Mouse (Mus musculus): ENCODE results near the gene Cacng5. TPM values are rescaled to one million over a fixed set of nuclear protein-coding genes. Genes with fewer than 3 reads are reported as not detected.

The Cacng5 gene
- polyA plus RNA-seq, 1 experiment from 2014 or later, result 0.70 TPM

DNA sequence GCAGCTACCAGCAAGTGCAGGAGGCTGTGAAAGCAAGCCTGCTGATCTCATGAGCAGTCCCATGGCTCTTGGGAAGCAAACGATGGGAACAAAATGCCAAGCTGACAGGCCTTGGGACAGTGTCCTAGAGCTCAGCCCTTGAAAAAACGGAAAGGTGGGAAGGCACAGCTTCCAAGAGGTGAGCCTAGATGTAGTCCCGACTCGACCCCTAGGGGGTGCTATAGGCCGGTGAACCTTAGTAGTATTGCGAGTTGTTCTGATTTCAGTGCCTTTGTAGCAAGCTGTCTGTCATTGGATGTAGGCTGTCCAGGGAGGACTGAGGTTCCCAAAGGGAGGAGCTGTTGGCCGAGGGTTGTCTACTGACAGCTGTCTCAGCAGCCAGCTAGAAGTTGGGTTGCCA is 49.7 kb downstream of the Cacng5 start:
- H3K9me3 ChIP-seq (ENCODE audit: control insufficient read depth, low read length), result no peaks in the 10 kb centered on the region
- no peaks in the 10 kb centered on the region for H3K27me3 ChIP-seq (replicated peaks; ENCODE audit: control insufficient read depth, insufficient read depth, low read length)
- H3K4me2 ChIP-seq, result no peak overlapping the region
- H3K9ac ChIP-seq (ENCODE audit: low read depth, low read length), result no peak overlapping the region
- DNase-seq (ENCODE audit: low spot score) (peak; percentile 59), ATAC-seq (replicated peaks; ENCODE audit: low FRiP score) (no peak)
- WGBS, result 17% methylated on average over 7 of the region's 7 CpGs
- H3K27ac ChIP-seq (ENCODE audit: low read depth, low read length), result no peak overlapping the region
- no peaks in the 10 kb centered on the region for H3K4me1 ChIP-seq (replicated peaks; ENCODE audit: control insufficient read depth, insufficient read depth, low read length)
- H3K36me3 ChIP-seq (ENCODE audit: control insufficient read depth, insufficient read depth, low read length), result no peaks in the 10 kb centered on the region
- H3K4me3 ChIP-seq (ENCODE audit: low read depth, low read length), result no peak overlapping the region

DNA sequence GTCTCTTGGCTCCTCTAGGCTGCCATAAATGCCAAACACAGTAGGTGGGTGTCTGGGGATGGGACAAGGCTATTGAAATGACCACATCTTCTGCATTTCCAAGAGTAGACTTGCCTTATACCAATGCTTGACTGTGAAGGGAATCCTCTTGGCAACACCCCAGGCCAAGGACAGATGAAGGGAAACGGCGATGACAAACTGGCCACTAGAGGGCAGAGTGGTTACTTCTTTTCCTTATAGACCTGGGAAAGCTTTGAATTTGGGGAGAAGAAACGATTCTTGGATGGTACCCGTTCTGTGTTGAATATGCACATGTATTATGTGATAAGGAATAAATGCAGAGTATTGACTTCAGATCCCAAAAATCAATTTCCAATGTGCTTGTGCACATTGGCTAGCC is 50.8 kb downstream of the Cacng5 start:
- WGBS, result 10% methylated on average over 4 of the region's 4 CpGs

GRCm38 (mm10) chr11:107861738-107862137 is 53.1 kb downstream of the Cacng5 start:
- DNase-seq (ENCODE audit: low spot score), result no peak
- H3K4me1 ChIP-seq (replicated peaks; ENCODE audit: control insufficient read depth, insufficient read depth, low read length), result no peaks in the 10 kb centered on the region
- H3K4me3 ChIP-seq (ENCODE audit: low read depth, low read length), result no peak overlapping the region
- no peak overlapping the region for H3K27ac ChIP-seq (ENCODE audit: low read depth, low read length)
- WGBS, result 71% methylated on average over 5 of the region's 5 CpGs
- H3K36me3 ChIP-seq (ENCODE audit: control insufficient read depth, insufficient read depth, low read length), result no peaks in the 10 kb centered on the region
- no peak for ATAC-seq (replicated peaks; ENCODE audit: low FRiP score)
- H3K9ac ChIP-seq (ENCODE audit: low read depth, low read length), result no peak overlapping the region
- H3K9me3 ChIP-seq (ENCODE audit: control insufficient read depth, low read length), result no peaks in the 10 kb centered on the region
- H3K27me3 ChIP-seq (replicated peaks; ENCODE audit: control insufficient read depth, insufficient read depth, low read length), result no peaks in the 10 kb centered on the region
- no peak overlapping the region for H3K4me2 ChIP-seq

More for the DNA sequence above, 50.8 kb downstream of the Cacng5 start:
- Histone ChIP-seq H3K9me3 (ENCODE audit: control insufficient read depth, low read length) (no peaks in the 10 kb centered on the region), H3K4me1 (replicated peaks; ENCODE audit: control insufficient read depth, insufficient read depth, low read length) (no peaks in the 10 kb centered on the region), H3K4me3 (ENCODE audit: low read depth, low read length) (no peak overlapping the region), H3K36me3 (ENCODE audit: control insufficient read depth, insufficient read depth, low read length) (no peaks in the 10 kb centered on the region), H3K9ac (ENCODE audit: low read depth, low read length) (no peak overlapping the region), H3K27me3 (replicated peaks; ENCODE audit: control insufficient read depth, insufficient read depth, low read length) (no peaks in the 10 kb centered on the region), H3K4me2 (no peak overlapping the region), H3K27ac (ENCODE audit: low read depth, low read length) (no peak overlapping the region)
- DNase-seq (ENCODE audit: low spot score), result no peak
- ATAC-seq (replicated peaks; ENCODE audit: low FRiP score), result no peak

GRCm38 (mm10) chr11:107859871-107860270 is 55.0 kb downstream of the Cacng5 start:
- ATAC-seq (replicated peaks; ENCODE audit: low FRiP score), result no peak
- H3K9me3 ChIP-seq (ENCODE audit: control insufficient read depth, low read length), result no peaks in the 10 kb centered on the region
- H3K36me3 ChIP-seq (ENCODE audit: control insufficient read depth, insufficient read depth, low read length), result no peaks in the 10 kb centered on the region
- H3K4me1 ChIP-seq (replicated peaks; ENCODE audit: control insufficient read depth, insufficient read depth, low read length), result no peaks in the 10 kb centered on the region
- H3K9ac ChIP-seq (ENCODE audit: low read depth, low read length), result no peak overlapping the region
- no peak for DNase-seq (ENCODE audit: low spot score)
- H3K4me2 ChIP-seq, result no peak overlapping the region
- no peak overlapping the region for H3K27ac ChIP-seq (ENCODE audit: low read depth, low read length)
- 93% methylated on average over 4 of the region's 4 CpGs for WGBS
- H3K27me3 ChIP-seq (replicated peaks; ENCODE audit: control insufficient read depth, insufficient read depth, low read length), result no peaks in the 10 kb centered on the region
- H3K4me3 ChIP-seq (ENCODE audit: low read depth, low read length), result no peak overlapping the region

DNA sequence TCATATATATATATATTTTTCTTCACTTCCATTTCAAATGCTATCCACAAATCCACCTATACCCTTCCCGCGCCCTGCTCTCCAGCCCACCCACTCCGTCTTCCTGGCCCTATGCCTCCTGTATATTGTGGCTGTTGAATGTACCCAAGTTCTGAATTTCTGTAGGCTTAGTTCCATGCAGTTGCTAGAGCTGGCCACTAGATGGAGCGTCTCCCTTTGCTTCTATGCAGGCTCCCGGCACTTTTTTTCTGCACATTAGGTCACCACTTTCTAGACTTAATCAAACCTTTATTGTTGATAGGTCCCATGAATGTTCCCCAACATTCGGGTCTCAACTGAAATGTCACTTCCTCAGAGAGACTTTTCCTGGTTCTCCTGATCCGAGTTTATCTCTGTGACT is 55.6 kb downstream of the Cacng5 start:
- Histone ChIP-seq H3K27ac (ENCODE audit: low read depth, low read length) (no peak overlapping the region), H3K4me2 (no peak overlapping the region), H3K4me3 (ENCODE audit: low read depth, low read length) (no peak overlapping the region), H3K9me3 (ENCODE audit: control insufficient read depth, low read length) (no peaks in the 10 kb centered on the region), H3K4me1 (replicated peaks; ENCODE audit: control insufficient read depth, insufficient read depth, low read length) (no peaks in the 10 kb centered on the region), H3K27me3 (replicated peaks; ENCODE audit: control insufficient read depth, insufficient read depth, low read length) (no peaks in the 10 kb centered on the region), H3K36me3 (ENCODE audit: control insufficient read depth, insufficient read depth, low read length) (no peaks in the 10 kb centered on the region), H3K9ac (ENCODE audit: low read depth, low read length) (no peak overlapping the region)
- DNase-seq (ENCODE audit: low spot score) (no peak), ATAC-seq (replicated peaks; ENCODE audit: low FRiP score) (no peak)
- WGBS, result 19% methylated on average over 7 of the region's 7 CpGs

DNA sequence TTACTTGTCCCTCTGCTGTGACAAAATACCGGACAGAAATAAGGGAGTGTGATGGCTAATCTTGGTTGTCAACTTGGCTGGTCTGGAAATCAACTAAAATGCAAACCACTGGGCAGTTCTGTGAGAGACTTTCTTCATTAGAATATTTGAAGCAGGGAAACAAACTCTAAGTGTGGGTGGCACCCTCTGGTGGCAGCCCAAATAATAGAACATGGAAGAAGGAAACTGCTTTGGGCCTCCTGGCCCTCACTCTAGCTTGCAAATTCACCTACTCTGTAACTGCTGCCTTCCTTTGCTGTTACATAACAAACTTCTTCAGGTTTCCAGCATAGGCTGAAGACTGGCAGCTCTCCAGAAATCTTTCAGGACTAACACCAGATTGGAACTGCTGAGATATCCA is 61.8 kb downstream of the Cacng5 start:
- ATAC-seq (replicated peaks; ENCODE audit: low FRiP score), result no peak
- H3K4me3 ChIP-seq (ENCODE audit: low read depth, low read length), result no peak overlapping the region

GRCm38 (mm10) chr11:107849621-107850020 is 65.2 kb downstream of the Cacng5 start:
- DNase-seq (ENCODE audit: low spot score), result no peak
- no peaks in the 10 kb centered on the region for H3K27me3 ChIP-seq (replicated peaks; ENCODE audit: control insufficient read depth, insufficient read depth, low read length)
- H3K4me2 ChIP-seq, result no peak overlapping the region
- no peaks in the 10 kb centered on the region for H3K36me3 ChIP-seq (ENCODE audit: control insufficient read depth, insufficient read depth, low read length)
- WGBS, result 46% methylated on average over 10 of the region's 10 CpGs
- ATAC-seq (replicated peaks; ENCODE audit: low FRiP score), result no peak
- no peak overlapping the region for H3K27ac ChIP-seq (ENCODE audit: low read depth, low read length)
- no peak overlapping the region for H3K4me3 ChIP-seq (ENCODE audit: low read depth, low read length)
- H3K4me1 ChIP-seq (replicated peaks; ENCODE audit: control insufficient read depth, insufficient read depth, low read length), result no peaks in the 10 kb centered on the region
- no peak overlapping the region for H3K9ac ChIP-seq (ENCODE audit: low read depth, low read length)
- H3K9me3 ChIP-seq (ENCODE audit: control insufficient read depth, low read length), result no peaks in the 10 kb centered on the region

More for the DNA sequence above, 61.8 kb downstream of the Cacng5 start:
- 53% methylated on average over 1 of the region's 1 CpGs for WGBS
- no peaks in the 10 kb centered on the region for H3K36me3 ChIP-seq (ENCODE audit: control insufficient read depth, insufficient read depth, low read length)
- H3K9me3 ChIP-seq (ENCODE audit: control insufficient read depth, low read length), result no peaks in the 10 kb centered on the region
- H3K4me2 ChIP-seq, result no peak overlapping the region
- H3K4me1 ChIP-seq (replicated peaks; ENCODE audit: control insufficient read depth, insufficient read depth, low read length), result no peaks in the 10 kb centered on the region
- DNase-seq (ENCODE audit: low spot score), result no peak
- H3K27me3 ChIP-seq (replicated peaks; ENCODE audit: control insufficient read depth, insufficient read depth, low read length), result no peaks in the 10 kb centered on the region
- no peak overlapping the region for H3K9ac ChIP-seq (ENCODE audit: low read depth, low read length)
- H3K27ac ChIP-seq (ENCODE audit: low read depth, low read length), result no peak overlapping the region

DNA sequence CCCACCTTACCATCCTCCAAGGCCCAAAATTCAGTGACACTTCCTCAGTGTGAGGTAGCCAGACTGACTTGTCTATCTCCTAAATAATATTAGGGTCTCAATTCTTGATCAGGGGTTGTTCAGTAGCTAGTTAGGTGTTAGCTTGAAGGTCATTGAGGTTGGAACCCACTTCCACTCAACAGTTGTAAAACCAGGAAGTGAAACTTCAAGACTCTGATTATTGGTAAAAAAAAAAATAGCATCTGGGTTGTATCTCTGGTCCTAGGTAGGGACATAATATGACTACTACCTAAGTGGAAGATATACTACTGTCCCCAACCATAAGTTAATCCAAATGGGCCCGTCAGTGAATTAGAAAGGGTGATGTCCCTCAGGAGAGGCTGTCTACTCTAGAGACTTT is 70.7 kb downstream of the Cacng5 start:
- WGBS, result 73% methylated on average over 1 of the region's 1 CpGs
- no peaks in the 10 kb centered on the region for H3K27me3 ChIP-seq (replicated peaks; ENCODE audit: control insufficient read depth, insufficient read depth, low read length)
- H3K36me3 ChIP-seq (ENCODE audit: control insufficient read depth, insufficient read depth, low read length), result no peaks in the 10 kb centered on the region
- no peak overlapping the region for H3K4me3 ChIP-seq (ENCODE audit: low read depth, low read length)
- no peak overlapping the region for H3K4me2 ChIP-seq
- no peaks in the 10 kb centered on the region for H3K9me3 ChIP-seq (ENCODE audit: control insufficient read depth, low read length)
- ATAC-seq (replicated peaks; ENCODE audit: low FRiP score), result no peak
- DNase-seq (ENCODE audit: low spot score), result no peak
- no peak overlapping the region for H3K9ac ChIP-seq (ENCODE audit: low read depth, low read length)
- H3K27ac ChIP-seq (ENCODE audit: low read depth, low read length), result no peak overlapping the region
- H3K4me1 ChIP-seq (replicated peaks; ENCODE audit: control insufficient read depth, insufficient read depth, low read length), result no peaks in the 10 kb centered on the region

DNA sequence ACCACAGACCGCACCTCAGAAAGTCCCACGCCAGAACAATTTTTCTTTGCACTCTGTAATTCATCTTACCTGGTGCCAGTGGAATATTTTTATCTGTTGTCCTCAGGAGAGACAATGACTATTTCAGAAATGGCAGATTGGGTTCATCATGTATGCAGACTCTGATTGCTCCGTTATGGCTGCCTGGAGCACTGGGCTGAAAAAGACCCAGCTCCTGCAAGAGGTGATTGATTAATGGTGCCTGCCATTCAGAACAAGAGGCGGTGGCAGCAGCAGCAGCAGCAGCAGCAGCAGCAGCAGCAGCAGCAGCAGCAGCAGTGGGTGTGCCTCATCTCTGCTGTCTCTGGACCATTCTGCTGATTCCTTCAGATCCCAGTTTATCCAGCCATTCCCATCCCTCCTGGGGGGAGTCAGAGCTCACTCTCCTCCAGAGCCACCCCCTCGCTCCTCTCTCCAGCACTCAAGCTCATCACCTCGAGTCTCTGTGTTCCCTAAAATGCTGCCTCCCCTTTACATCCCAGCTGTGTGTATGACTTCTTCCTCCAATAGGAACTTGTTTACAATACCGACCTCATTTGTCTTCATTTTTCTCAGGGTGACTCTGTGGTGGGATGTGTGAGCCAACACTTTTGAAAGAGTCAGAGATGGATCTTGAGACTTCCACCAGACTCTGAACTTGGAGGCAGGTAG is 81.4 kb downstream of the Cacng5 start:
- no peak overlapping the region for H3K4me3 ChIP-seq (ENCODE audit: low read depth, low read length)
- WGBS, result 63% methylated on average over 7 of the region's 7 CpGs
- H3K4me2 ChIP-seq, result no peak overlapping the region
- DNase-seq (ENCODE audit: low spot score), result no peak
- H3K27me3 ChIP-seq (replicated peaks; ENCODE audit: control insufficient read depth, insufficient read depth, low read length), result no peaks in the 10 kb centered on the region
- no peaks in the 10 kb centered on the region for H3K9me3 ChIP-seq (ENCODE audit: control insufficient read depth, low read length)
- no peak overlapping the region for H3K9ac ChIP-seq (ENCODE audit: low read depth, low read length)
- no peaks in the 10 kb centered on the region for H3K36me3 ChIP-seq (ENCODE audit: control insufficient read depth, insufficient read depth, low read length)
- H3K27ac ChIP-seq (ENCODE audit: low read depth, low read length), result no peak overlapping the region
- no peak for ATAC-seq (replicated peaks; ENCODE audit: low FRiP score)
- no peaks in the 10 kb centered on the region for H3K4me1 ChIP-seq (replicated peaks; ENCODE audit: control insufficient read depth, insufficient read depth, low read length)

Data from liver, embryonic 11.5 days (tissue).